Mouse (Mus musculus) liver, postnatal 0 days (tissue): Measurements from ENCODE around the gene Arfip1.

Experiments used
- CTCF ChIP-seq: sonication (generic); IDR thresholded peaks from 2 replicates; pipeline ENCODE4 v1.5.1; 2016; ENCODE audit warnings: antibody characterized with exemption, low read depth
- EP300 ChIP-seq: IDR thresholded peaks from 2 replicates; pipeline ENCODE4 v1.6.1; 2016; ENCODE audit warnings: antibody characterized with exemption, low read depth, mild to moderate bottlenecking

GRCm38 (mm10) chr3:84461687-84462086, 120.7 kb downstream of the Arfip1 start:
- TF ChIP-seq CTCF, result no peak
- no peak for TF ChIP-seq EP300
